Mouse (Mus musculus) forebrain, embryonic 11.5 days (tissue): ENCODE results near the gene A930004D18Rik. TPM values are rescaled to one million over a fixed set of nuclear protein-coding genes. Genes with fewer than 3 reads are reported as not detected.

ENCODE experiments used
- ATAC-seq: fragments of 200-750 bp; cut with Nextera tagmentation; replicated peaks from 2 replicates; pipeline ENCODE4 v1.8.0; 2017; ENCODE audit warnings: moderate TSS enrichment; ENCODE audit not compliant: low FRiP score
- DNase-seq: peaks from one replicate; pipeline ENCODE4 v3.0.0-alpha.2; 2017; ENCODE audit warnings: low spot score
- H3K27ac ChIP-seq: fragments of 300-500 bp; sonication (generic); 2 replicates; pipeline ENCODE4 v1.5.1; 2014; ENCODE audit warnings: low read depth, low read length
- H3K27me3 ChIP-seq: fragments of 300-500 bp; sonication (generic); 2 replicates; pipeline ENCODE4 v1.6.1; 2014; ENCODE audit warnings: mild to moderate bottlenecking, low read length, mixed read lengths; ENCODE audit not compliant: control insufficient read depth, insufficient read depth
- H3K36me3 ChIP-seq: fragments of 300-500 bp; sonication (generic); 2 replicates; pipeline ENCODE4 v1.6.1; 2014; ENCODE audit warnings: mild to moderate bottlenecking, low read length, moderate library complexity, mixed read lengths; ENCODE audit not compliant: control insufficient read depth, insufficient read depth
- H3K4me1 ChIP-seq: fragments of 300-500 bp; sonication (generic); replicated peaks from 2 replicates; pipeline ENCODE4 v1.6.1; 2014; ENCODE audit warnings: low read length, mixed read lengths; ENCODE audit not compliant: control insufficient read depth, insufficient read depth
- H3K4me2 ChIP-seq: fragments of 300-500 bp; sonication (generic); 2 replicates; pipeline ENCODE4 v1.6.1; 2014; ENCODE audit warnings: low read depth, mild to moderate bottlenecking, low read length, moderate library complexity, mixed read lengths; ENCODE audit not compliant: severe bottlenecking
- H3K4me3 ChIP-seq: fragments of 300-500 bp; sonication (generic); 2 replicates; pipeline ENCODE4 v1.5.1; 2014; ENCODE audit warnings: low read depth, low read length
- H3K9ac ChIP-seq: fragments of 300-500 bp; sonication (generic); 2 replicates; pipeline ENCODE4 v1.6.1; 2014; ENCODE audit warnings: low read length
- H3K9me3 ChIP-seq: fragments of 300-500 bp; sonication (generic); 2 replicates; pipeline ENCODE4 v1.6.1; 2016; ENCODE audit warnings: low read length, mixed read lengths; ENCODE audit not compliant: control insufficient read depth
- WGBS: fragments of 180-500 bp; shearing (Covaris S2); extraction: QIAGEN DNeasy Blood & Tissue Kit; methylation state at CpG from one replicate; pipeline ENCODE4 v1.1.7; 2014; 5-methylcytosine and 5-hydroxymethylcytosine counted together
- polyA plus RNA-seq: library from polyadenylated mRNA; unstranded; fragments of >200 nt; fragmentation: Nextera tagmentation; extraction: Ambion mirVana; gene quantifications from 2 replicates; pipeline ENCODE4 v1.2.1, GENCODE M21; 2014

Gene A930004D18Rik
- polyA plus RNA-seq, 1 experiment from 2014 or later, result 12.2 TPM

- peak overlapping the region; percentile 64 for H3K4me2 ChIP-seq
- ATAC-seq (peak; percentile 49), DNase-seq (no peak)
- no peaks in the 10 kb centered on the region for H3K9me3 ChIP-seq
- H3K9ac ChIP-seq, result peak overlapping the region; percentile 99
- no peaks in the 10 kb centered on the region for H3K36me3 ChIP-seq
- no peaks in the 10 kb centered on the region for H3K27me3 ChIP-seq
- peaks cover 13% of the 10 kb centered on the region for H3K4me1 ChIP-seq
- H3K4me3 ChIP-seq, result peak overlapping the region; percentile 86
- under 1% methylated on average over 18 of the region's 18 CpGs for WGBS
- H3K27ac ChIP-seq, result peak overlapping the region; percentile 100
Measured at GRCm38 (mm10) chr2:18063763-18064251, 26.3 kb upstream of the A930004D18Rik start.

DNA sequence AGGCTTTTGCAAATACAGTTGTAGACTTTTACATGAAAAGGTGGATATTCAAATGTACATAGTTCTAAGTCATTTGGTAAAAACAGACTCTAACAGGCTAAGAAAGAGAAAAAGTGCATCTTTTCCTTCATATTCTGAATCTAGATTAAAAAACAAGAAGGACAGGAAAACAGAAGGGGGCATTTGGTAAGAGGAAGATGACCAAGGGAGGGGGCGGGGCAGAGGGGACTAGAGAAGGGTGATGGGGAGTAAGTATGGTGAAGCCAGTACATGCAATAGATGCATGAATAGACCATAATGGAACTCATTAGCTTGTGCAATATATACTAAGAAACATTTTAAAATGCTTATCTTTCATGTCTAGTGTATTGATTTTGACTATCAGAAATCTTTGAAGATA lies 22.9 kb upstream of the A930004D18Rik start:
- peaks cover 4% of the 10 kb centered on the region for H3K4me1 ChIP-seq
- DNase-seq, result peak; percentile 61
- no peaks in the 10 kb centered on the region for H3K9me3 ChIP-seq
- no peaks in the 10 kb centered on the region for H3K36me3 ChIP-seq
- ATAC-seq, result no peak
- H3K27me3 ChIP-seq, result no peaks in the 10 kb centered on the region
- no peak overlapping the region for H3K27ac ChIP-seq
- H3K4me2 ChIP-seq, result no peak overlapping the region
- 47% methylated on average over 1 of the region's 1 CpGs for WGBS
- H3K9ac ChIP-seq, result no peak overlapping the region
- H3K4me3 ChIP-seq, result no peak overlapping the region

GRCm38 (mm10) chr2:18059891-18060290 lies 22.4 kb upstream of the A930004D18Rik start:
- Histone ChIP-seq H3K27ac (no peak overlapping the region), H3K27me3 (no peaks in the 10 kb centered on the region), H3K4me1 (peaks cover 4% of the 10 kb centered on the region), H3K9me3 (no peaks in the 10 kb centered on the region), H3K36me3 (no peaks in the 10 kb centered on the region), H3K4me2 (peak overlapping the region; percentile 18; the same call in 1 of the 2 replicates), H3K9ac (no peak overlapping the region), H3K4me3 (no peak overlapping the region)
- ATAC-seq (no peak), DNase-seq (no peak)
- 66% methylated on average over 1 of the region's 1 CpGs for WGBS

DNA sequence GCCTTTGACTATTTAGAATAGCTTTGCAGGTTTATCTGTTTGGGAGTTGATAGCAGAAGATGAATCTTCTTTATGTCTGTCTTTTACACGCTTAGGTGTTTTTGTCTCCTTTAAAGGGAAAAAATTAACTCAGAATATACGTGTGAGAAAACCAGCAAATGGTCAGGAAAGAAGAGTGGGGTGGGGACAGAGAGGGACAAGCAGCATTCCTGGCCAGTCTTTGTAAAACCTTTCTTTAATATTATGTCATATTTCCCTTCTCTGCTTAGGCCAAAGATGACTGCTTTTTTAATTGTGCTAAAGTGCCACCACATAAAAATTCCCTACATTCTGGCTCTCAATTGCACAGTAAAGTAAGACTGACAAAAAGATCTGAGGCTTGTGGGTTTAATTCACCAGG lies 21.5 kb upstream of the A930004D18Rik start:
- no peaks in the 10 kb centered on the region for H3K27me3 ChIP-seq
- peak overlapping the region; percentile 100 for H3K27ac ChIP-seq
- peak overlapping the region; percentile 99 for H3K9ac ChIP-seq
- H3K9me3 ChIP-seq, result no peaks in the 10 kb centered on the region
- no peak overlapping the region for H3K4me3 ChIP-seq
- WGBS, result 16% methylated on average over 2 of the region's 2 CpGs
- no peak for DNase-seq
- no peaks in the 10 kb centered on the region for H3K36me3 ChIP-seq
- no peak for ATAC-seq
- peak overlapping the region; percentile 82; the same call in 1 of the 2 replicates for H3K4me2 ChIP-seq
- H3K4me1 ChIP-seq, result peaks cover 5% of the 10 kb centered on the region

DNA sequence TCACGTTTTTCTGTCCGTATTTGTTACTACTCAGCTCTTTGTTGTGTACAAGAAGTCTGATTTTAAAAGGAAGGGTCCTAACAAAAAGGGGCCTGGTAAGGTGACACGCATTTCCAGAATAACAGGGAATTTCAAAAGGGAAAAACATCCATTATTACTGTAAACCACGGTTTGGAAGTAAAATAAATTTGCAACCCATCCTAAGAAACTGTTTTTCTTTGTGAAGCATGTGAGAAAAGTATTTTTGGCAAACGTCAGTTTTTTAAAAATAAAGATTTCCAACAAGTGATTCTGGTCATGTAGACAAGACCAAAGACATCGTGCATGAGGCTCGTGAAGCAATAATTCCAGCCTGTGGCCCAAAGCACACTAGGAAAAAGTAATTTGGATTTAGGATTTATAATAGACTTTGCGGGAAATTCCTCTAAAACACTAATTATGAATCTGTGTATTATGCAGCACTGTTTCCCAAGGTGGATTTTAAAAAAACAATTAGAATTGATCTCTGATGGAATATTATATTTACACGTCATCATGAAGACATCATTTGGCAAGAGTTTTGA lies 20.7 kb upstream of the A930004D18Rik start:
- Histone ChIP-seq H3K36me3 (no peaks in the 10 kb centered on the region), H3K4me2 (peak overlapping the region; percentile 82), H3K4me1 (peaks cover 10% of the 10 kb centered on the region), H3K9me3 (no peaks in the 10 kb centered on the region), H3K4me3 (peak overlapping the region; percentile 51), H3K27ac (peak overlapping the region; percentile 100), H3K9ac (peak overlapping the region; percentile 99), H3K27me3 (no peaks in the 10 kb centered on the region)
- ATAC-seq, result no peak
- WGBS, result 8% methylated on average over 9 of the region's 9 CpGs
- DNase-seq, result no peak

DNA sequence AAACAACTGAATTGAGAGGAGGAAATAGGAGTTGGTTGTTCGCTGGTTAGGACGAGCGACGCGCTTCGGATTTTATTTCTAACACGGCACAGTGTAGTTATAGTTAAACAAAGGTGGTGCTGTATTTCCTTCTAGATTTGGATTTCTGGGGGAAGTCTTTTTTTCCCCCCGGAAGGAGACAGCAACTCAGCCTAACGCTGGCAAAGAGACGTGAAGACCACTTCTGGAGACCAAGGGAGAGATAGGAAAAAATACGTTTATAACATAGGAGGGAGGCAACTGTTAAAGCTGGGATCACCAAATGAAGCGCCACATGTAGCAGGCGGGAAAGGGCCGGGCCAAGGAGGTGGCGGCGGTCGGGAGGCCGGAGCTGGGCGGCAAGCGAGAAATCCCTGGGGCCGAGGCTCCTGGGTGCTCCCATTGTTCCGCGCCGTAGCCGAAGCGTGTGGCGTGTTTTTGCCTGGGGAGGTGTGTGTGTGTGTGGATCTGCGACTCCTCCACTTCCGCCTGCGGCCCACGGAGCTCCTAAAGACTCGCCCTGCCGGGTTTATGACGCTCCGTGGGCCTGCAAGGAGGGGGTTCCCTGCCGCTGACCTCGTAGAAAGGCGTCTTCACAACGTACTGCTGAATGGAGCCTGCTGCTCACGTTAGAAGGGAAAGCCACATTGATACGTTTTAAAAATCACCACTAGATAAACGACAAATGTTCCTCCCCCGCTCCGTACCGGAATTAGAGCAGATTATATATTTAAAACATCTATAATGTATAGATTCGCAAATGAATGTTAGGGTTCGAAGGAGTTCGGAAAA lies 20.0 kb upstream of the A930004D18Rik start:
- H3K4me1 ChIP-seq, result peaks cover 13% of the 10 kb centered on the region

GRCm38 (mm10) chr2:18056786-18057255 lies 19.3 kb upstream of the A930004D18Rik start:
- peak overlapping the region; percentile 51 for H3K4me3 ChIP-seq
- H3K27me3 ChIP-seq, result no peaks in the 10 kb centered on the region
- peak overlapping the region; percentile 82 for H3K4me2 ChIP-seq
- H3K27ac ChIP-seq, result peak overlapping the region; percentile 100
- ATAC-seq, result peak; percentile 94
- peak; percentile 97 for DNase-seq
- no peaks in the 10 kb centered on the region for H3K36me3 ChIP-seq
- peak overlapping the region; percentile 99 for H3K9ac ChIP-seq
- no peaks in the 10 kb centered on the region for H3K9me3 ChIP-seq
- WGBS, result 1% methylated on average over 41 of the region's 50 CpGs
- peaks cover 14% of the 10 kb centered on the region for H3K4me1 ChIP-seq

More for the DNA sequence above, 20.0 kb upstream of the A930004D18Rik start:
- Histone ChIP-seq H3K4me2 (peak overlapping the region; percentile 82), H3K27me3 (no peaks in the 10 kb centered on the region), H3K9ac (peak overlapping the region; percentile 99), H3K9me3 (no peaks in the 10 kb centered on the region), H3K4me3 (peak overlapping the region; percentile 51), H3K27ac (peak overlapping the region; percentile 100), H3K36me3 (no peaks in the 10 kb centered on the region)
- under 1% methylated on average over 48 of the region's 48 CpGs for WGBS
- ATAC-seq (no peak), DNase-seq (peak; percentile 82)

DNA sequence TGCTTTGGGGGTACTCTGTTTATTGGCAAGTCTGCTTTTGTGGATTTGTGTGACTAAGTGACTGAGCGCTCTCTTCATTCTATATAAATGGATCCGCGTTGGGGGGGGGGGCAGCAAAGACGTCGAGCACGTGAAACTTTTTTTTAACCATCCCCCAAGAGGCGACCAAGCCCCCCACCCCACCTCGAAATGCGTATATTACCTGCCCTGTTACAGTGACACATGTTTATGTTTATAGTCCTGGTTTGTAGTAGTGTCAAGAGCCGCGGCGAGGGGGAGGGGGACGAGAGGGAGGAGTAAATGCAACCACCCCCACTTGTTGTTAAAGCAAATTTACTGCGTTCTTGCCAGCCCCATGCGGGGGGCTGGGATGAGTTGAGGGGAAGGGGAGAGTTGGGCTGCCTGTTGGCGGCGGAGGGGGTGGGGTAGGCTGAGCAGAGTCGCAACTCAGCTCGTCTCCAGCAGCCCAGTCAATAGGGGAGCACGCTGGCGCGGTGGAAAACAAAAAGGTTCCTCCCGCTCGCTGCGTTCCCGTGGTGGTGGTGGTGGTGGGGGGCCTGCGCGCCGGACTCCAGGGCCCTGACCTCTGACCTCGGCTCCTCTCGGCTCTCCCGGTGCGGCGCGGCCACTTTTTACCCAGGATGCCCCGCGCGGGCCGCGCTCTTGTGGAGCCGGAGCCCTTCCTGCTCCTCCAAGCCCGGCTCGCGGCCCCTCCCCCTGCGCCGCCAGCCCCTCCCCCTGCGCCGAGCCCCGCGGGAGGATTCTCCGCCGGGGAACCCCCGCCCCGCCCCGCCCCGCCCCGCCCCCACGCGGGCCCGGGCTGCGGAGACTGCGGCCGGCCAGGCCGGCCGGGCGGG lies 18.6 kb upstream of the A930004D18Rik start:
- peak; percentile 99 for DNase-seq
- H3K9me3 ChIP-seq, result no peaks in the 10 kb centered on the region
- ATAC-seq, result peak; percentile 89
- 0% methylated on average over 62 of the region's 66 CpGs for whole genome bisulfite sequencing
- peak overlapping the region; percentile 51 for H3K4me3 ChIP-seq
- H3K4me2 ChIP-seq, result peak overlapping the region; percentile 82
- no peaks in the 10 kb centered on the region for H3K27me3 ChIP-seq
- no peaks in the 10 kb centered on the region for H3K36me3 ChIP-seq
- H3K27ac ChIP-seq, result peak overlapping the region; percentile 100
- H3K9ac ChIP-seq, result peak overlapping the region; percentile 99
- peaks cover 17% of the 10 kb centered on the region for H3K4me1 ChIP-seq
